Mouse (Mus musculus) testis, adult 2 months (tissue): ENCODE measurements around the gene 2310011J03Rik.

Experiments used
- CTCF ChIP-seq: fragments of 200-500 bp; IDR thresholded peaks from 2 replicates; pipeline ENCODE4 v1.5.1; 2012; ENCODE audit warnings: low read depth, mild to moderate bottlenecking, inconsistent platforms, low read length, moderate library complexity; ENCODE audit not compliant: control insufficient read depth, insufficient read depth, insufficient replicate concordance
- POLR2A ChIP-seq: fragments of 200-500 bp; IDR thresholded peaks from 2 replicates; pipeline ENCODE4 v1.6.1; 2012; ENCODE audit warnings: low read depth, mild to moderate bottlenecking, inconsistent platforms, low read length, moderate library complexity; ENCODE audit not compliant: control insufficient read depth

DNA sequence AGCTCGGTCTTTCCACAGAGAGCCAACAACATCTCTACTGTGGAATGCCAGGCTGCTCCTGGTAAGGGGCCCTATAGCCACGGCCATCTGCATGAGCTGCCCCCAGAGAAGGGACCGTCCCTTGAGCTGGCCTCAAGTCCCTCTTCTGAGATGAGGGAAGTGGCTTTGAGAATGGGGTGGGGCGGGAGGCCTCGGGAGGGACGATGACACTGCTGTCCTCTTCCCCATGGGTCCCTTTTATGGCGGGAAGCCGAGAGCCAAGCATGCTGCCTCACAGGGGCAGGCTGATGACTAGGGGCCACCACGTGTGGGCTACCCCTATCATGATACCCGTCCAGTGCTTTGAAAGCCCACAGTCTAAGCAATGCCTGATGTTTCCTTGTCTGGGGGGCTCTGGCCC is 3.3 kb downstream of the 2310011J03Rik start:
- TF ChIP-seq POLR2A (no peak; the same call in 1 of the 2 replicates), CTCF (no peak)
